Mouse (Mus musculus) bone marrow, adult 2 months (tissue): Measurements from ENCODE around the gene Kcnk1.

Source experiments
- CTCF ChIP-seq: fragments of 200-500 bp; IDR thresholded peaks from 2 replicates; pipeline ENCODE4 v1.5.1; 2011; ENCODE audit warnings: low read length, control low read depth; ENCODE audit not compliant: control insufficient read depth, insufficient read depth
- POLR2A ChIP-seq: fragments of 200-500 bp; IDR thresholded peaks from 2 replicates; pipeline ENCODE4 v1.6.1; 2011; ENCODE audit warnings: low read depth, mild to moderate bottlenecking, control low read depth, low read length, borderline replicate concordance; ENCODE audit not compliant: control insufficient read depth

- TF ChIP-seq CTCF (no peak), POLR2A (no peak)
These were observed 37.8 kb downstream of the Kcnk1 start for GRCm38 (mm10) chr8:126032776-126033175.
